Mouse (Mus musculus) midbrain, embryonic 16.5 days (tissue): ENCODE measurements around the gene Nop9. TPM values are rescaled to one million over a fixed set of nuclear protein-coding genes. Genes with fewer than 3 reads are reported as not detected.

Source experiments
- ATAC-seq: fragments of 200-750 bp; cut with Nextera tagmentation; 2 replicates; pipeline ENCODE4 v1.8.0; 2017; ENCODE audit warnings: moderate TSS enrichment
- H3K27ac ChIP-seq: fragments of 300-500 bp; sonication (generic); 2 replicates; pipeline ENCODE4 v1.5.1; 2014; ENCODE audit warnings: mild to moderate bottlenecking, low read length, mixed read lengths
- H3K27me3 ChIP-seq: fragments of 300-500 bp; sonication (generic); 2 replicates; pipeline ENCODE4 v1.6.1; 2014; ENCODE audit warnings: low read depth, low read length, mixed read lengths; ENCODE audit not compliant: control insufficient read depth, insufficient read depth
- H3K36me3 ChIP-seq: fragments of 300-500 bp; sonication (generic); 2 replicates; pipeline ENCODE4 v1.6.1; 2014; ENCODE audit warnings: mild to moderate bottlenecking, low read length, moderate library complexity, mixed read lengths; ENCODE audit not compliant: control insufficient read depth, insufficient read depth
- H3K4me1 ChIP-seq: fragments of 300-500 bp; sonication (generic); 2 replicates; pipeline ENCODE4 v1.6.1; 2014; ENCODE audit warnings: mild to moderate bottlenecking, low read length, mixed read lengths; ENCODE audit not compliant: control insufficient read depth, insufficient read depth
- H3K4me2 ChIP-seq: fragments of 300-500 bp; sonication (generic); 2 replicates; pipeline ENCODE4 v1.6.1; 2014; ENCODE audit warnings: mild to moderate bottlenecking, low read length, mixed read lengths
- H3K4me3 ChIP-seq: fragments of 300-500 bp; sonication (generic); 2 replicates; pipeline ENCODE4 v1.5.1; 2014; ENCODE audit warnings: low read depth, mild to moderate bottlenecking, low read length, moderate library complexity, mixed read lengths
- H3K9ac ChIP-seq: fragments of 300-500 bp; sonication (generic); 2 replicates; pipeline ENCODE4 v1.6.1; 2014; ENCODE audit warnings: low read depth, low read length, mixed read lengths
- H3K9me3 ChIP-seq: fragments of 300-500 bp; sonication (generic); replicated peaks from 2 replicates; pipeline ENCODE4 v1.6.1; 2014; ENCODE audit warnings: mild to moderate bottlenecking, low read length, mixed read lengths; ENCODE audit not compliant: control insufficient read depth, poor library complexity, severe bottlenecking
- WGBS: fragments of 180-500 bp; shearing (Covaris S2); extraction: QIAGEN DNeasy Blood & Tissue Kit; methylation state at CpG from one replicate; pipeline ENCODE4 v1.1.7; 2014; 5-methylcytosine and 5-hydroxymethylcytosine counted together
- polyA plus RNA-seq: library from polyadenylated mRNA; unstranded; fragments of >200 nt; fragmentation: Nextera tagmentation; extraction: Ambion mirVana; gene quantifications from 2 replicates; pipeline ENCODE4 v1.2.1, GENCODE M21; 2015

Gene Nop9
- polyA plus RNA-seq, 1 experiment from 2014 or later, result 25.9 TPM

DNA sequence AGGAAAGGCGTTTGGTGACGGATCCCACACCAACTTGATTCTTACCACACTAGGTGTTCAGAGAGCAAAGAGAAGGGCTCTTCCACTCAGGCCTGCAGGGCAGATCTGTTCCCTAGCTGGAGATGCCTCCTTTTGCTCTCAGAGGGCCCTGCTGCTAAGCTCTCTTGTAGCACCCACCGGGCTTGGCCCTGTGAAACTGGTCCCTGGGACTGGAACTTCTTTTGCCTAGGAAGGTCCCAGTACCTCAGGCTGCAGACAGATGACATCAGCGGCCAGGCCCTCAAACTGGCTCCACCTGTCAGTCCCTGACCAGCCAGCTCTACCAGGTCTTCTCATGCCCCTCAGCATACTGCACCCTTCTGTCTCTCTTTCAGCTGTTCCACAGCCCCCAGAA is 31.8 kb upstream of the Nop9 start, which contains the start of gene Tgm1:
Gene Tgm1 (minus strand): TSS at position 198 of the 394 bp plus-strand sequence.
- Histone ChIP-seq H3K27me3 (peaks cover 7% of the 10 kb centered on the region), H3K36me3 (peaks cover 12% of the 10 kb centered on the region; the same call in 1 of the 2 replicates), H3K4me3 (no peak within 1 kb of the TSS), H3K4me1 (no peaks in the 10 kb centered on the region), H3K9me3 (no peaks in the 10 kb centered on the region), H3K9ac (no peak within 1 kb of the TSS), H3K4me2 (no peak within 1 kb of the TSS), H3K27ac (no peak within 1 kb of the TSS)
- no peak for ATAC-seq
- 27% methylated on average over 4 of the region's 4 CpGs for WGBS

DNA sequence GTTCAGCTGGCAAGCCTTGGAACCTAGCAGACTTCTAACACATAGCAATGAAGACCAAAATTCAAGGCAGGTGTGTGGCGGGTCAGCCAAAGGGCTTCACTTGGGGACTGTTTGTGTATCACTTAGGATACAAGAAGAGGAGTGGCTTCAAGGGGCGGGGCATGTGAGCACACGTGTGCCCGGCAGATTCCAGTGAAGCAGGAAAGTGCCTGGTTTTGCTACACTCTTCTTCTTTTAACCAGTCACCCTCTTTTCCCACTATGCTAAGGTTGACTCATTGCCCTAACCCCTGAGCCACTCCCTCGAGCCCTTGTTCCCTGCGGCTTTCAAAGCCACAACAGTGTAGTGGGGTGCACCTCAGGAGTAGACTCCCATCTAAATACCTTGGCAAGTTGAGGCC is 30.6 kb upstream of the Nop9 start:
- no peak overlapping the region for H3K9ac ChIP-seq
- peaks cover 14% of the 10 kb centered on the region; the same call in 1 of the 2 replicates for H3K36me3 ChIP-seq
- ATAC-seq, result no peak
- 44% methylated on average over 6 of the region's 6 CpGs for WGBS
- no peaks in the 10 kb centered on the region for H3K9me3 ChIP-seq
- no peak overlapping the region for H3K4me2 ChIP-seq
- H3K27me3 ChIP-seq, result peaks cover 7% of the 10 kb centered on the region
- no peak overlapping the region for H3K4me3 ChIP-seq
- no peaks in the 10 kb centered on the region for H3K4me1 ChIP-seq
- no peak overlapping the region for H3K27ac ChIP-seq

DNA sequence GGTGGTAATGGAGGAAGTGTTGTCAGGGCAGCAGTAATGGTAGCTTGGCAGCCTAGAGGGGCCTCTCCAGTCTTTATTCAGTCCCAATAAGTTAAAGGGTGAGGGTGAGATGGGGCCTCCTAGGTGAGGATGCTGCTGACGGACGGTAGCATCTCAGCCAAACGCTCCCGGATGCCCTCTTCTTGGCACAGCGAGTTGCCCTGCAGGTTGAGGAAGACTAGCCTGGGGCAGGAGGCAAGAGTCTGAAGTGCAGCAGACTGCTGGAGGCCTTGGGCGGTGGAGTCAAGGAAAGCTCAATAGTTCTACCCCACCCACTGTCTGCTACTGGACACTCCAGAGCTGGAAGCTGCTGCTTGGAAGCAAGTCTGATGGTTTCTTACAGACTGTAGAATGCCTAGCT is 29.2 kb upstream of the Nop9 start:
- WGBS, result 96% methylated on average over 6 of the region's 6 CpGs
- Histone ChIP-seq H3K9ac (no peak overlapping the region), H3K4me1 (peaks cover 6% of the 10 kb centered on the region), H3K4me3 (no peak overlapping the region), H3K27me3 (peaks cover 7% of the 10 kb centered on the region), H3K36me3 (peaks cover 17% of the 10 kb centered on the region; the same call in 1 of the 2 replicates), H3K27ac (no peak overlapping the region), H3K4me2 (no peak overlapping the region), H3K9me3 (no peaks in the 10 kb centered on the region)
- ATAC-seq, result no peak

DNA sequence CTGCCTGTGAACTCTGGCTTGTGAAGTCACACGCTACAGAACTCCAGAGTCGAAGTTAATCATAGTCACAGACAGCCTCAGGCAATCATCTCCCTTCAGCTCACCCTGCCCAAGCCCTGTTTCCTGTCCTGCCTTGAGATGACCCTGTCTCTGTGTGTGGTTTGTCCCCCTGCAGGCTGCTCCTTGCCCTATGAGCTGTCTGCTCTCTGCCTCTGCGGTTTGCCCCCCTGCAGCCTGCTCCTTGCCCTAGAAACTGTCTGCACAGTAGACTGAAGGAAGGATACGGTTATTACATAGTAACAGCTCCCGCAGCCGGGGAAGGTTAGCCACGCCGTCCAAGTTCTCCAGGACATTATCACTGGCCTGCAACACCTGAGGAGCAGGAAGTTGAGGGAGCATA is 28.6 kb upstream of the Nop9 start:
- H3K4me1 ChIP-seq, result peaks cover 9% of the 10 kb centered on the region
- WGBS, result 91% methylated on average over 8 of the region's 8 CpGs
- ATAC-seq, result no peak

DNA sequence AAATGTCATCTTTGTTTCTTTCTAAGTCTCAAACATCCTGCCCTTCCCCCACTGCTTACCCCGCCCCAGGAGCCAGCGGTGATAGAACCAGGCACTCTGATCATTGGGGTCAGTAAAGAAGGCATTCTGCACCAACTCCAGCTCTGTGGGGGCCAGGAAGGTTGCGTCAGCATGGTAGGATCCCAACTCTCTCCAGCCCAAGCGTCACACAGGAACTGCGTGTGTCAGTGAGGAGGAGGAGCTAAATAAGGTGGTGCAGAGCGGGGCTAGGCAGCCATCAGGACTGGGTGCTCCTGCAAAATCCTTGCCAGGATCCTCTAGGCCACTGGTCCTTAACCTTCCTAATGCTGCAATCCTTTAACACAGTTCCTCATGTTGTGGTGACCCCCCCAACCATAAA is 25.8 kb upstream of the Nop9 start:
- Histone ChIP-seq H3K4me1 (peaks cover 14% of the 10 kb centered on the region), H3K4me3 (no peak overlapping the region), H3K36me3 (peaks cover 17% of the 10 kb centered on the region; the same call in 1 of the 2 replicates), H3K4me2 (no peak overlapping the region), H3K9me3 (no peaks in the 10 kb centered on the region), H3K27me3 (no peaks in the 10 kb centered on the region), H3K27ac (no peak overlapping the region), H3K9ac (no peak overlapping the region)
- 89% methylated on average over 6 of the region's 6 CpGs for WGBS
- no peak for ATAC-seq

More for the DNA sequence above, 28.6 kb upstream of the Nop9 start:
- Histone ChIP-seq H3K4me2 (no peak overlapping the region), H3K9me3 (no peaks in the 10 kb centered on the region), H3K36me3 (peaks cover 17% of the 10 kb centered on the region; the same call in 1 of the 2 replicates), H3K9ac (no peak overlapping the region), H3K27me3 (peaks cover 7% of the 10 kb centered on the region), H3K27ac (no peak overlapping the region), H3K4me3 (no peak overlapping the region)

DNA sequence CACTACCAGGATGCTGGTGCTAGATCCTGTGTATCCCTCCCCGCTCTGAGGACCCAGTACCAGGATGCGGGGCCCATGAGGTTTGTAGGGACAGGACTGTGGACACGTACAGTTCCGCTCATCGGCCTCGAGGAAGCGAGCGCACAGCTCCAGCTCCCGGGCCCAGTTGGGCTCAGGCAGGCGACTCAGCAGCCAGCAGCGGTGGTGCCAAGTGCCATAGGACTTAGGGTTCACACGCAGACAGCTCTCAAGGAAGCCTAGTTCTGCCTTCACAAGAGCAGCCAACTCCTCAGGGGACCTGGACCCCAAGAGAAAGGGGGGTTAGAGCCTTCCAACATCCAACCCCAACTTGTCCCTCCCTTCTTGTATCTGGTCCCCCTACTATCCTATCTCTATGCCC is 24.8 kb upstream of the Nop9 start:
- peaks cover 17% of the 10 kb centered on the region; the same call in 1 of the 2 replicates for H3K36me3 ChIP-seq
- no peak overlapping the region for H3K27ac ChIP-seq
- no peaks in the 10 kb centered on the region for H3K9me3 ChIP-seq
- H3K4me2 ChIP-seq, result peak overlapping the region; percentile 79; the same call in 1 of the 2 replicates
- H3K4me1 ChIP-seq, result peaks cover 14% of the 10 kb centered on the region
- H3K27me3 ChIP-seq, result no peaks in the 10 kb centered on the region
- H3K9ac ChIP-seq, result no peak overlapping the region; the same call in 1 of the 2 replicates
- no peak for ATAC-seq
- H3K4me3 ChIP-seq, result no peak overlapping the region
- 93% methylated on average over 12 of the region's 12 CpGs for WGBS

DNA sequence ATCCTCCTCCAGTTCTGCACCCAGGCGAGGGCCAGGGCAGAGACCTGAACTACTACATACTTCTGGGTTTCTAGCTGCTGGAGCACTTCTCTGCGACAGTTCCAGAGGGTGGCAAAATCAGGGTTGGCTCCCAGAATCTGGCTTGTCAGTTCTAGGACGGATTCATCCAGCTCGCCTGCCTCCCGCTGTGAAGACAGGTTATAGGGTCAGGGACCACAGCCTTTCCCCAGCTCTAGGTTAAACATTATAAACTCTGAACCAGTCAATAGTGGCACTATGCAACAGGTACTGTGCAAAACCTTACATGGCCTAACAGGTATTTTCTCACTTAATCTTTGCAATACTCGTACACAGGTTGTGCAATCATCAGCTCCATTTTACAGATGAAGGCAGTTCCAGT is 24.4 kb upstream of the Nop9 start:
- H3K4me3 ChIP-seq, result peak overlapping the region; percentile 69
- WGBS, result 72% methylated on average over 6 of the region's 6 CpGs
- peaks cover 14% of the 10 kb centered on the region for H3K4me1 ChIP-seq
- ATAC-seq, result no peak
- H3K4me2 ChIP-seq, result peak overlapping the region; percentile 79
- peak overlapping the region; percentile 82; the same call in 1 of the 2 replicates for H3K27ac ChIP-seq
- no peaks in the 10 kb centered on the region for H3K27me3 ChIP-seq
- H3K9ac ChIP-seq, result peak overlapping the region; percentile 75; the same call in 1 of the 2 replicates
- no peaks in the 10 kb centered on the region for H3K9me3 ChIP-seq
- peaks cover 17% of the 10 kb centered on the region; the same call in 1 of the 2 replicates for H3K36me3 ChIP-seq

DNA sequence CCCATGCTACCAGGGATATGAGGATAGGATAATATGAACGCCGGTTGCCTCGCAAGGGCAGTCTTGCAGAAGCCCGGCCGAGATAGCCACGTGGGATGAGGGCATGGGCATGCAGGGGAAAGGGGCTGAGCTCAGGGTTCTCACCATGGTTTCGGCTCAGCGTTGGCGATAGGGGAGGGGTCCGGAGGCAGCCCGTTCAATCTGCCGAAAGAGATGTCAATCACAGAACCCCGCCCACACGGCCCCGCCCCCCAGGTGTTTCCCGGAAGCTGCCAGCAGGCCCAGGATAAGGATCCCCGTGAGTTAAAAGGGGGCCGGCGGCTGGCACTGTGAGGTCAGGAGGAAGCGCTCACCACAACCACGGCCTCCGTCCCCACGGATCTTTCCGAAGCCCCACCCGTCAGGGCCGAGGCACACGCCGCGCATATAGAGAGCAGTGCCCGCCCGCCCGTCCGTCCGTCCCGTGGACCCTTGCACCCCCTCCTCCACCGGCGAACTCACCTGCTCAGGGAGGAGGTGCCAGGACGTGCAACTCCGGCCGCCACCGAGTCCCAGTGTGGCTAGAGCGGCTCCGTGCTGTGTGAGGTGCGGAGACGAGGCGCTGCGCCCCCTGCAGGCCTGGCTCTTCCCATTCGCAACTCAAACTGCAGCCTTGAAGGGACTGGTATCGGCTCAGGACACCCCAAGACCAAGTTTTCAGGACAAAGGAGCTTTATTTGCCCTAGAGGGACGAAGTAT is 23.6 kb upstream of the Nop9 start, which contains the start of gene Rabggta:
Gene Rabggta (minus strand): TSS at position 564 of the 738 bp plus-strand sequence.
- WGBS, result under 1% methylated on average over 46 of the region's 50 CpGs
- Histone ChIP-seq H3K27ac (peak within 1 kb of the TSS; percentile 82), H3K36me3 (peaks cover 15% of the 10 kb centered on the region; the same call in 1 of the 2 replicates), H3K9ac (peak within 1 kb of the TSS; percentile 75), H3K4me2 (peak within 1 kb of the TSS; percentile 79), H3K4me3 (peak within 1 kb of the TSS; percentile 69), H3K9me3 (no peaks in the 10 kb centered on the region), H3K4me1 (peaks cover 14% of the 10 kb centered on the region), H3K27me3 (no peaks in the 10 kb centered on the region)
- ATAC-seq, result peak; percentile 97

DNA sequence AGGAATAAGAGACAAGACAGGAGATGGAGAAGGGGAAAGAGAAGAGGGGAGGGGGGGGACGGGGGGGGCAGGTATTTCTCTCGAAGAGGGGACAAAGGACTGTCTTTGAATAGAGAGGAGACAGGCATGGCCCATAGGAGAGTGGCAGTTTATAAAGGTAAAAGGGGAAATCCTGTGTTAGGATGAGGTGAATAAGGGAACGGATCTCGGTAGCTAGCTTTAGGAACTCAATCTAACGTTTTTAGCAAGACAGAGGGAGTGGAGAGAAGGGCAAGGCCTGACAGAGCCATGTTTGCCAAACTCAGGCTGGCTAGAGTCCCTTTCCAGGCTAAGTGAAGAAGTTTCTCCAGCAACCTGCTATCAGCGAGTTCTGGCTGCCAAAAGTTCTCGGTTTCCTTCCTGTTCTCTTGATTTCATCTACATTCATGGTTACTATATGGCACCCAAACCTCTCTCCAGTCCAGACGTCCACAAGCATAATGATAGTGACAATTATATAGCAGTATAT is 23.0 kb upstream of the Nop9 start:
- no peaks in the 10 kb centered on the region for H3K27me3 ChIP-seq
- no peaks in the 10 kb centered on the region for H3K9me3 ChIP-seq
- 45% methylated on average over 8 of the region's 8 CpGs for WGBS
- peak overlapping the region; percentile 69 for H3K4me3 ChIP-seq
- H3K9ac ChIP-seq, result peak overlapping the region; percentile 75
- peaks cover 10% of the 10 kb centered on the region; the same call in 1 of the 2 replicates for H3K36me3 ChIP-seq
- H3K4me2 ChIP-seq, result peak overlapping the region; percentile 79
- H3K27ac ChIP-seq, result peak overlapping the region; percentile 82
- no peak for ATAC-seq
- H3K4me1 ChIP-seq, result peaks cover 14% of the 10 kb centered on the region
